ENCODE assay signal across 9 mouse cellular contexts in genomic region chr13:10942031-10942655, GRCm38 (mm10).
DNase-seq lines count a peak whose midpoint lies in the region; ATAC-seq and TF ChIP-seq lines count a peak whose summit lies in the region.
"Had no signal": no experiment of that assay in that cellular context is flagged by ENCODE, and none has a peak within 500 bp of the region (broad histone marks: within the 10 kb centered on the region; RNA-seq: fewer than 3 reads in every experiment).

No protein-coding gene starts in this region.

- WGBS in heart, adult 2 months = 45% methylated on average over 4 of the region's 4 CpGs
- WGBS in neural tube, embryonic 11.5 days = 55% methylated on average over 4 of the region's 4 CpGs
- WGBS in neural tube, embryonic 15.5 days = 68% methylated on average over 4 of the region's 4 CpGs

- H3K9ac ChIP-seq in heart, adult 2 months (ENCODE audit: low read depth, low read length) = no peak overlapping the region
- H3K9ac ChIP-seq in neural tube, embryonic 11.5 days (ENCODE audit: low read length) = no peak overlapping the region
- H3K9ac ChIP-seq in neural tube, embryonic 15.5 days (replicated peaks) = no peak overlapping the region
- H3K9ac ChIP-seq: limb, embryonic 13.5 days had no signal

- H3K36me3 ChIP-seq in heart, adult 2 months (ENCODE audit: control insufficient read depth, insufficient read depth, low read length) = no peaks in the 10 kb centered on the region
- H3K36me3 ChIP-seq in neural tube, embryonic 11.5 days (ENCODE audit: control insufficient read depth, insufficient read depth, low read length) = no peaks in the 10 kb centered on the region
- H3K36me3 ChIP-seq in neural tube, embryonic 15.5 days = no peaks in the 10 kb centered on the region
- H3K36me3 ChIP-seq: limb, embryonic 13.5 days had no signal

- no peak; the same call in 1 of the 2 replicates for ATAC-seq in neural tube, embryonic 11.5 days (ENCODE audit: insufficient read depth, low FRiP score, low TSS enrichment)
- no peak for ATAC-seq in neural tube, embryonic 15.5 days (ENCODE audit: low FRiP score)
- ATAC-seq in common myeloid progenitor, adult 5-6 weeks (replicated peaks; ENCODE audit: low read depth, poor library complexity, severe bottlenecking) = 0 out of 2 replicates have a peak, but pooled peaks have one; percentile 25

- intact Hi-C loops in heart, adult 2 months (cut with DNase I) = loop anchor here (5.0 kb wide), 1 partner anchor 620 kb away; no protein-coding TSS in a partner anchor
- intact Hi-C loops in heart, postnatal 25 days (cut with DNase I) = loop anchor here (2.0 kb wide), 1 partner anchor 621 kb away; no protein-coding TSS in a partner anchor
- intact Hi-C loops in left cerebral cortex, postnatal 4 days (cut with DNase I) = no loop called here

- no peak overlapping the region for H3K4me3 ChIP-seq in heart, adult 2 months
- no peak overlapping the region for H3K4me3 ChIP-seq in neural tube, embryonic 11.5 days (ENCODE audit: low read depth, low read length)
- no peak overlapping the region for H3K4me3 ChIP-seq in neural tube, embryonic 15.5 days (replicated peaks)
- H3K4me3 ChIP-seq: limb, embryonic 13.5 days had no signal

- H3K27me3 ChIP-seq in heart, adult 2 months (ENCODE audit: control insufficient read depth, insufficient read depth, low read length) = no peaks in the 10 kb centered on the region
- no peaks in the 10 kb centered on the region for H3K27me3 ChIP-seq in neural tube, embryonic 11.5 days (ENCODE audit: control insufficient read depth, insufficient read depth, low read length)
- no peaks in the 10 kb centered on the region for H3K27me3 ChIP-seq in neural tube, embryonic 15.5 days (replicated peaks)
- H3K27me3 ChIP-seq: limb, embryonic 13.5 days had no signal

- DNase-seq in heart, adult 2 months = no peak
- no peak for DNase-seq in heart, postnatal 25 days (ENCODE audit: low spot score)
- DNase-seq in neural tube, embryonic 11.5 days (ENCODE audit: low spot score) = peak; percentile 10
- peak; percentile 52 for DNase-seq in left cerebral cortex, postnatal 4 days
- no peak for DNase-seq in adipocyte (ENCODE audit: low spot score)
- DNase-seq in spleen, adult 12 weeks (ENCODE audit: low spot score) = no peak

- no peaks in the 10 kb centered on the region for H3K79me2 ChIP-seq in heart, adult 2 months (replicated peaks; ENCODE audit: control insufficient read depth, insufficient read depth, low read length)

- TF ChIP-seq CTCF in heart, adult 2 months (IDR thresholded peaks at IDR 0.05) = peak; percentile 62

- H3K27ac ChIP-seq in heart, adult 2 months = no peak overlapping the region
- no peak overlapping the region for H3K27ac ChIP-seq in neural tube, embryonic 11.5 days (ENCODE audit: low read depth, low read length)
- no peak overlapping the region for H3K27ac ChIP-seq in neural tube, embryonic 15.5 days (replicated peaks)
- H3K27ac ChIP-seq: limb, embryonic 13.5 days had no signal

- H3K4me2 ChIP-seq in neural tube, embryonic 11.5 days (ENCODE audit: low read depth) = no peak overlapping the region
- H3K4me2 ChIP-seq in neural tube, embryonic 15.5 days = no peak overlapping the region
- H3K4me2 ChIP-seq: limb, embryonic 13.5 days had no signal

- no peak for TF ChIP-seq POLR2A in heart, adult 2 months (IDR thresholded peaks at IDR 0.05; ENCODE audit: insufficient read depth, low read depth, low read length)

- no peaks in the 10 kb centered on the region for H3K9me3 ChIP-seq in neural tube, embryonic 11.5 days (ENCODE audit: control insufficient read depth, low read length)
- no peaks in the 10 kb centered on the region for H3K9me3 ChIP-seq in neural tube, embryonic 15.5 days (replicated peaks)
- H3K9me3 ChIP-seq: limb, embryonic 13.5 days had no signal

- no peaks in the 10 kb centered on the region for H3K4me1 ChIP-seq in heart, adult 2 months (ENCODE audit: control insufficient read depth, insufficient read depth, low read length)
- H3K4me1 ChIP-seq in neural tube, embryonic 11.5 days (ENCODE audit: control insufficient read depth, insufficient read depth, low read length) = no peaks in the 10 kb centered on the region
- no peaks in the 10 kb centered on the region for H3K4me1 ChIP-seq in neural tube, embryonic 15.5 days

- TF ChIP-seq EP300 in heart, adult 2 months (IDR thresholded peaks at IDR 0.05; ENCODE audit: insufficient read depth, low read depth, low read length) = no peak

Comparison
In these comparisons a context has a peak if more than half of its experiments do, and no peak if none do; other contexts are left out.
1. DNase-seq: peak in neural tube, embryonic 11.5 days (single experiment) and left cerebral cortex, postnatal 4 days (single experiment); none in heart, adult 2 months (0 of 2), heart, postnatal 25 days (single experiment), adipocyte (single experiment) and spleen, adult 12 weeks (single experiment).